Mouse (Mus musculus) midbrain, embryonic 11.5 days (tissue): ENCODE measurements at regions not wholly inside any gene's neighbourhood (a gene's known extent, or its start where the extent isn't known, plus 50 kb on each side); places are given as distances from the start of the nearest gene placed in this dataset.

Experiments
- ATAC-seq: fragments of 200-750 bp; cut with Nextera tagmentation; 2 replicates; pipeline ENCODE4 v1.8.0; 2017; ENCODE audit warnings: moderate TSS enrichment, moderate library complexity; ENCODE audit not compliant: low FRiP score
- DNase-seq: peaks from one replicate; pipeline ENCODE4 v3.0.0; 2015; ENCODE audit warnings: low spot score; ENCODE audit errors: missing footprints
- H3K27ac ChIP-seq: fragments of 300-500 bp; sonication (generic); 2 replicates; pipeline ENCODE4 v1.5.1; 2014; ENCODE audit warnings: low read depth, low read length
- H3K27me3 ChIP-seq: fragments of 300-500 bp; sonication (generic); 2 replicates; pipeline ENCODE4 v1.6.1; 2014; ENCODE audit warnings: mild to moderate bottlenecking, low read length, moderate library complexity, mixed read lengths; ENCODE audit not compliant: control insufficient read depth, insufficient read depth
- H3K36me3 ChIP-seq: fragments of 300-500 bp; sonication (generic); 2 replicates; pipeline ENCODE4 v1.6.1; 2014; ENCODE audit warnings: mild to moderate bottlenecking, low read length, moderate library complexity, mixed read lengths; ENCODE audit not compliant: control insufficient read depth, insufficient read depth
- H3K4me1 ChIP-seq: fragments of 300-500 bp; sonication (generic); 2 replicates; pipeline ENCODE4 v1.6.1; 2014; ENCODE audit warnings: low read length; ENCODE audit not compliant: control insufficient read depth, insufficient read depth
- H3K4me2 ChIP-seq: fragments of 300-500 bp; sonication (generic); 2 replicates; pipeline ENCODE4 v1.6.1; 2014; ENCODE audit warnings: mild to moderate bottlenecking, moderate library complexity
- H3K4me3 ChIP-seq: fragments of 300-500 bp; sonication (generic); 2 replicates; pipeline ENCODE4 v1.5.1; 2014; ENCODE audit warnings: low read depth, low read length
- H3K9ac ChIP-seq: fragments of 300-500 bp; sonication (generic); 2 replicates; pipeline ENCODE4 v1.6.1; 2014; ENCODE audit warnings: low read length
- H3K9me3 ChIP-seq: fragments of 300-500 bp; sonication (generic); 2 replicates; pipeline ENCODE4 v1.6.1; 2016; ENCODE audit warnings: low read length; ENCODE audit not compliant: control insufficient read depth
- WGBS: fragments of 180-500 bp; shearing (Covaris S2); extraction: QIAGEN DNeasy Blood & Tissue Kit; methylation state at CpG from one replicate; pipeline ENCODE4 v1.1.7; 2014; 5-methylcytosine and 5-hydroxymethylcytosine counted together

- 77% methylated on average over 2 of the region's 2 CpGs for WGBS
- Histone ChIP-seq H3K27ac (no peak overlapping the region), H3K36me3 (no peaks in the 10 kb centered on the region), H3K4me1 (no peaks in the 10 kb centered on the region), H3K9me3 (no peaks in the 10 kb centered on the region), H3K27me3 (no peaks in the 10 kb centered on the region), H3K4me2 (no peak overlapping the region), H3K9ac (no peak overlapping the region), H3K4me3 (no peak overlapping the region)
- ATAC-seq (no peak), DNase-seq (no peak)
Measured at GRCm38 (mm10) chr5:41994307-41994706, 73.5 kb upstream of the Gm16223 start.

- DNase-seq (no peak), ATAC-seq (no peak)
- Histone ChIP-seq H3K27me3 (no peaks in the 10 kb centered on the region), H3K4me3 (no peak overlapping the region), H3K9ac (no peak overlapping the region), H3K36me3 (no peaks in the 10 kb centered on the region), H3K27ac (no peak overlapping the region), H3K9me3 (no peaks in the 10 kb centered on the region), H3K4me1 (no peaks in the 10 kb centered on the region), H3K4me2 (no peak overlapping the region)
- WGBS: 70% methylated on average over 4 of the region's 4 CpGs
Measured at GRCm38 (mm10) chr5:41983556-41983955, 84.2 kb upstream of the Gm16223 start.

GRCm38 (mm10) chr5:41975535-41975934 is 92.2 kb upstream of the Gm16223 start:
- H3K9me3 ChIP-seq: no peaks in the 10 kb centered on the region
- H3K9ac ChIP-seq: no peak overlapping the region
- H3K4me3 ChIP-seq: no peak overlapping the region
- no peak for DNase-seq
- H3K36me3 ChIP-seq: no peaks in the 10 kb centered on the region
- ATAC-seq: no peak
- H3K4me2 ChIP-seq: no peak overlapping the region
- no peak overlapping the region for H3K27ac ChIP-seq
- no peaks in the 10 kb centered on the region for H3K4me1 ChIP-seq
- no peaks in the 10 kb centered on the region for H3K27me3 ChIP-seq

- H3K27me3 ChIP-seq: no peaks in the 10 kb centered on the region
- no peaks in the 10 kb centered on the region for H3K36me3 ChIP-seq
- DNase-seq (peak; percentile 67), ATAC-seq (no peak; the same call in 1 of the 2 replicates)
- H3K4me2 ChIP-seq: no peak overlapping the region
- H3K4me1 ChIP-seq: no peaks in the 10 kb centered on the region
- H3K4me3 ChIP-seq: no peak overlapping the region
- WGBS: 83% methylated on average over 1 of the region's 1 CpGs
- no peak overlapping the region for H3K9ac ChIP-seq
- no peak overlapping the region for H3K27ac ChIP-seq
- H3K9me3 ChIP-seq: no peaks in the 10 kb centered on the region
Measured at GRCm38 (mm10) chr5:41971201-41971600, 96.6 kb upstream of the Gm16223 start.

GRCm38 (mm10) chr5:41966958-41967357 is 100.8 kb upstream of the Gm16223 start:
- no peaks in the 10 kb centered on the region for H3K27me3 ChIP-seq
- H3K27ac ChIP-seq: no peak overlapping the region
- H3K4me3 ChIP-seq: no peak overlapping the region
- no peak overlapping the region for H3K4me2 ChIP-seq
- H3K9ac ChIP-seq: no peak overlapping the region
- ATAC-seq (no peak), DNase-seq (no peak)
- 88% methylated on average over 1 of the region's 1 CpGs for WGBS
- H3K36me3 ChIP-seq: no peaks in the 10 kb centered on the region
- no peaks in the 10 kb centered on the region for H3K4me1 ChIP-seq
- H3K9me3 ChIP-seq: no peaks in the 10 kb centered on the region

- H3K9ac ChIP-seq: no peak overlapping the region
- H3K9me3 ChIP-seq: no peaks in the 10 kb centered on the region
- H3K27ac ChIP-seq: no peak overlapping the region
- DNase-seq: no peak
- H3K4me3 ChIP-seq: no peak overlapping the region
- WGBS: 84% methylated on average over 7 of the region's 7 CpGs
- H3K4me2 ChIP-seq: no peak overlapping the region
- no peaks in the 10 kb centered on the region for H3K4me1 ChIP-seq
- no peaks in the 10 kb centered on the region for H3K36me3 ChIP-seq
- no peaks in the 10 kb centered on the region for H3K27me3 ChIP-seq
- ATAC-seq: no peak
Measured at GRCm38 (mm10) chr5:41947114-41947640, 103.1 kb upstream of the Bod1l start.

GRCm38 (mm10) chr5:41943399-41943798 is 99.3 kb upstream of the Bod1l start:
- no peak for ATAC-seq
- no peaks in the 10 kb centered on the region for H3K36me3 ChIP-seq

GRCm38 (mm10) chr5:41942131-41942530 is 98.0 kb upstream of the Bod1l start:
- Histone ChIP-seq H3K27ac (no peak overlapping the region), H3K4me1 (no peaks in the 10 kb centered on the region), H3K36me3 (no peaks in the 10 kb centered on the region), H3K4me2 (no peak overlapping the region), H3K9ac (no peak overlapping the region), H3K27me3 (no peaks in the 10 kb centered on the region), H3K4me3 (no peak overlapping the region), H3K9me3 (no peaks in the 10 kb centered on the region)
- DNase-seq: no peak
- no peak for ATAC-seq
- WGBS: 90% methylated on average over 7 of the region's 7 CpGs

More at GRCm38 (mm10) chr5:41943399-41943798, 99.3 kb upstream of the Bod1l start:
- DNase-seq: no peak
- no peak overlapping the region for H3K27ac ChIP-seq
- H3K9ac ChIP-seq: no peak overlapping the region
- H3K4me2 ChIP-seq: no peak overlapping the region
- WGBS: 91% methylated on average over 6 of the region's 6 CpGs
- H3K4me3 ChIP-seq: no peak overlapping the region
- no peaks in the 10 kb centered on the region for H3K4me1 ChIP-seq
- H3K27me3 ChIP-seq: no peaks in the 10 kb centered on the region
- H3K9me3 ChIP-seq: no peaks in the 10 kb centered on the region

GRCm38 (mm10) chr5:41941216-41941615 is 97.1 kb upstream of the Bod1l start:
- Histone ChIP-seq H3K27me3 (no peaks in the 10 kb centered on the region), H3K4me3 (no peak overlapping the region), H3K9me3 (no peaks in the 10 kb centered on the region), H3K4me1 (no peaks in the 10 kb centered on the region), H3K36me3 (no peaks in the 10 kb centered on the region), H3K9ac (no peak overlapping the region), H3K27ac (no peak overlapping the region), H3K4me2 (no peak overlapping the region)
- no peak for DNase-seq
- no peak for ATAC-seq
- WGBS: 97% methylated on average over 1 of the region's 1 CpGs

GRCm38 (mm10) chr5:41939736-41940135 is 95.6 kb upstream of the Bod1l start:
- no peaks in the 10 kb centered on the region for H3K27me3 ChIP-seq
- no peak overlapping the region for H3K4me3 ChIP-seq
- DNase-seq (no peak), ATAC-seq (no peak)
- no peak overlapping the region for H3K9ac ChIP-seq
- H3K4me2 ChIP-seq: no peak overlapping the region
- H3K27ac ChIP-seq: no peak overlapping the region
- whole genome bisulfite sequencing: 58% methylated on average over 4 of the region's 4 CpGs
- H3K4me1 ChIP-seq: no peaks in the 10 kb centered on the region
- no peaks in the 10 kb centered on the region for H3K9me3 ChIP-seq
- H3K36me3 ChIP-seq: no peaks in the 10 kb centered on the region
